Mouse (Mus musculus): ENCODE results near the gene Corin. TPM values are rescaled to one million over a fixed set of nuclear protein-coding genes. Genes with fewer than 3 reads are reported as not detected.

The Corin gene
- polyA plus RNA-seq, 1 experiment from 2014 or later: 3.6 TPM

DNA sequence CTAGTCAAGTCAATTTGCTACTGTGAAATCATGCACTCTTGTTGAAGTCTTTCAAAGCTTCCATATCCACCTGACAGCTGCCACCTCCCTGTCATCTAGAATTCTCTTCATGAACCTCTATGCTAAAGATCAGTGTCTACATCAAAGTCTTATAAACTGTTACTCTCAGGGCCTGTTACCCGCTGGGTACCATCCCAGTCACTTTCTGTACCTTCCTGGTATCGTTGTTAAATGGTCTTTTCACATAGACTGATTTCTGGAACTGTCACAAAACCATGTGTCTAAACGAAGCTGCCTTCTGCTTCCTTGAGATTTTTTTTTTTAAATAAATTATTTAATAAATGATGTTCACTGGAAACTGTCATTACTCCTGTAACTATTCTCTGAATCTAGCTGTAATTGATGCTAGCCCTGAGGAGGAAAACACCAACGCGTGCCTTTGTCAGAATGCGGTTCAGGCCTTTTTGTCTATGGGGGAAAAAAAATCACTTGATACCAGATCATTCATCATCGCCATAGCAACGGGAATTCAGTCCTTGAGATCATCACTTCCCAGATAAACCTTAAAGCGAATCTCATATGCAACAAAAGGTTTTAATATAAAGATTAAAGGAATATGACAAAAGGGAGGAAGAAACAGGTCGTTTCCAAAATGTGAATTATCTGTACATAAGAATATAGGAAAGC, 205.7 kb downstream of the Corin start:
- DNase-seq (ENCODE audit: low spot score): peak; percentile 41
- Histone ChIP-seq H3K4me3 (replicated peaks; ENCODE audit: low read length) (no peak overlapping the region), H3K9ac (no peak overlapping the region), H3K27me3 (ENCODE audit: control insufficient read depth, insufficient read depth, low read length) (no peaks in the 10 kb centered on the region), H3K4me1 (replicated peaks; ENCODE audit: control insufficient read depth, insufficient read depth, low read length) (no peaks in the 10 kb centered on the region), H3K9me3 (ENCODE audit: control insufficient read depth, low read length) (no peaks in the 10 kb centered on the region), H3K4me2 (replicated peaks) (no peak overlapping the region), H3K36me3 (replicated peaks; ENCODE audit: control insufficient read depth, insufficient read depth) (peaks cover 5% of the 10 kb centered on the region; the same call in 1 of the 2 replicates), H3K27ac (peak overlapping the region; percentile 51; the same call in 1 of the 2 replicates)
- 48% methylated on average over 10 of the region's 10 CpGs for WGBS
- no peak for ATAC-seq (ENCODE audit: low FRiP score)

DNA sequence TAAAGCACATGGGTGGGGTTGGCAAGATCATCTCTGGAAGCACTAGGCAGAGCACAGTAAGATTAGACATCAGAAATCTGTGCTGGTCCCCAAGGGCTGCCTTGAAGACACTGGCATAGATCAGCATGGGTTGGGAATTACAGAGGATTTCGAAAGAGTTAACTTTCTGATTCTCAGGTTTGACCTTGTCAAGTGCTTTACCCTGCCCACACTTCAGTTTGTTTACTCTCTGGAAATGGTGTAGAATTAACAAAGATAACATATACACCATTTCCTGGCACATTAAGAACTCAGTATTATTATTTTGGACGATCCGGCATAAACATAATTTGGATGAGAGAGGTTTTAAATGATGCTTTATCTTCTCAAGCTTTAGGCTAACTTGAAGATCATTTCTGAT, 219.2 kb downstream of the Corin start:
- Histone ChIP-seq H3K4me3 (replicated peaks; ENCODE audit: low read length) (no peak overlapping the region), H3K9me3 (ENCODE audit: control insufficient read depth, low read length) (no peaks in the 10 kb centered on the region), H3K27me3 (ENCODE audit: control insufficient read depth, insufficient read depth, low read length) (no peaks in the 10 kb centered on the region), H3K36me3 (replicated peaks; ENCODE audit: control insufficient read depth, insufficient read depth) (peaks cover 4% of the 10 kb centered on the region; the same call in 1 of the 2 replicates), H3K27ac (no peak overlapping the region), H3K4me2 (replicated peaks) (no peak overlapping the region), H3K9ac (no peak overlapping the region), H3K4me1 (replicated peaks; ENCODE audit: control insufficient read depth, insufficient read depth, low read length) (no peaks in the 10 kb centered on the region)
- 94% methylated on average over 3 of the region's 3 CpGs for WGBS
- DNase-seq (ENCODE audit: low spot score): no peak
- no peak for ATAC-seq (ENCODE audit: low FRiP score)

DNA sequence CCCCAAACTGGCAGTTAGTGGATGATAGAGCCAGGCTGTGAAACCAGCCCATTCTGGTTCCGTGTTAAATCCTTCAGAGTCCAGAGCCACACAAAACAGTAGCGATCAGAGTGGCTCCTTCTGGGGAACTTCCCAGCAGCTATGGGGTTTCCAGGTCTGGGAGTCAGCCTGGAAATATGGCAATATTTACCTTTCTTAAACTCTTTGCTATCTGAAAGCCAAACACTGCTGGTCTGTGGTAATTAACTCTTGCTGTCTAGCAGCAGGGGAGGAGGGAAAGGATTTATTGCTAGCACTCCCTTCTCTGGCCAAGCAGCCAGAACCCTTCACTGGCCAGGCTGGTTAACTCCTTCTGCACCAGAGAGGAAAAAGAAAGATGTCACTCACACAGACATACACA, 221.4 kb downstream of the Corin start:
- ATAC-seq (ENCODE audit: low FRiP score) (no peak), DNase-seq (ENCODE audit: low spot score) (no peak)
- H3K9me3 ChIP-seq (ENCODE audit: control insufficient read depth, low read length): no peaks in the 10 kb centered on the region
- H3K4me2 ChIP-seq (replicated peaks): no peak overlapping the region
- no peaks in the 10 kb centered on the region; the same call in 1 of the 2 replicates for H3K36me3 ChIP-seq (replicated peaks; ENCODE audit: control insufficient read depth, insufficient read depth)
- H3K9ac ChIP-seq: no peak overlapping the region
- WGBS: 63% methylated on average over 2 of the region's 2 CpGs
- H3K27me3 ChIP-seq (ENCODE audit: control insufficient read depth, insufficient read depth, low read length): no peaks in the 10 kb centered on the region
- no peak overlapping the region for H3K4me3 ChIP-seq (replicated peaks; ENCODE audit: low read length)
- H3K4me1 ChIP-seq (replicated peaks; ENCODE audit: control insufficient read depth, insufficient read depth, low read length): no peaks in the 10 kb centered on the region
- no peak overlapping the region for H3K27ac ChIP-seq

DNA sequence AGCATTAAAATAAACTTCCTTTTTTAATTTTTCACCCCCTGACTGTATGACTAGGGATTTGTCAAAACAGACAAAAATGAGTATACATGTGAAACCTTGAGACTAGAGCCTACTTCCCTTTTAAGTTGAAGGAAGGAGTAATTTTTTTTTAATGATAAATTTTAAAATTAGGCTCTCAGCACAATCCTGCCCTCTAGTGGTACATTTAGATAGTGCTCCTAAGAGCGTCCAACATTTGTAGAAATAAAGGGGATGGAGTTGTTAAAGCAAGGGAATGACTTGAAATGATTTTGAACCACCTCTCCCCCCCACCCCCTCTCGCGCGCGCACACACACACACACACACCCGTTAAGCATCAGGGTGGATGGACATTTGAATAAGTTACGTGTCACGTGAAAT, 234.6 kb downstream of the Corin start:
- Histone ChIP-seq H3K9ac (no peak overlapping the region), H3K27me3 (ENCODE audit: control insufficient read depth, insufficient read depth, low read length) (no peaks in the 10 kb centered on the region), H3K36me3 (replicated peaks; ENCODE audit: control insufficient read depth, insufficient read depth) (no peaks in the 10 kb centered on the region), H3K27ac (no peak overlapping the region), H3K4me1 (replicated peaks; ENCODE audit: control insufficient read depth, insufficient read depth, low read length) (no peaks in the 10 kb centered on the region), H3K4me2 (replicated peaks) (no peak overlapping the region), H3K4me3 (replicated peaks; ENCODE audit: low read length) (no peak overlapping the region), H3K9me3 (ENCODE audit: control insufficient read depth, low read length) (no peaks in the 10 kb centered on the region)
- DNase-seq (ENCODE audit: low spot score): peak; percentile 82
- WGBS: 59% methylated on average over 8 of the region's 8 CpGs
- 0 out of 2 replicates have a peak, but pooled peaks have one; percentile 11 for ATAC-seq (ENCODE audit: low FRiP score)

DNA sequence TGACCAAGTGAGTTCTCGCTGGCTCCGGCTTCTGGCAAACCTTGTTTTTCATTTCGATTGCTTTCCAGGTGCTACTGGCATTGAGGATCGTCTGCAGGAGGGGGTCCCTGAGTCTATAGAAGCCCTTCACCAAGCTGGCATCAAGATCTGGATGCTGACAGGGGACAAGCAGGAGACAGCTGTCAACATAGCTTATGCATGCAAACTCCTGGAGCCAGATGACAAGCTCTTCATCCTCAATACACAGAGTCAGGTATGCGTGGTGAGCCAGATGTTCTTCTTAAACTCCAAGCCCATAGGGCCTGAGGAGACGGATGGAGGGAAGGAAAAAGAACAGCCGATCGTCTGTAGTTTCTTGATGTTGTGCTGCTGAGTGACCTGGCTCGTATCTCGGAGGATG, 235.1 kb downstream of the Corin start:
- WGBS: 79% methylated on average over 10 of the region's 10 CpGs
- ATAC-seq (ENCODE audit: low FRiP score) (no peak), DNase-seq (ENCODE audit: low spot score) (no peak)
- no peak overlapping the region for H3K9ac ChIP-seq
- H3K27me3 ChIP-seq (ENCODE audit: control insufficient read depth, insufficient read depth, low read length): no peaks in the 10 kb centered on the region
- H3K27ac ChIP-seq: no peak overlapping the region
- H3K4me1 ChIP-seq (replicated peaks; ENCODE audit: control insufficient read depth, insufficient read depth, low read length): no peaks in the 10 kb centered on the region
- H3K9me3 ChIP-seq (ENCODE audit: control insufficient read depth, low read length): no peaks in the 10 kb centered on the region
- H3K4me3 ChIP-seq (replicated peaks; ENCODE audit: low read length): no peak overlapping the region
- H3K36me3 ChIP-seq (replicated peaks; ENCODE audit: control insufficient read depth, insufficient read depth): no peaks in the 10 kb centered on the region
- H3K4me2 ChIP-seq (replicated peaks): no peak overlapping the region

DNA sequence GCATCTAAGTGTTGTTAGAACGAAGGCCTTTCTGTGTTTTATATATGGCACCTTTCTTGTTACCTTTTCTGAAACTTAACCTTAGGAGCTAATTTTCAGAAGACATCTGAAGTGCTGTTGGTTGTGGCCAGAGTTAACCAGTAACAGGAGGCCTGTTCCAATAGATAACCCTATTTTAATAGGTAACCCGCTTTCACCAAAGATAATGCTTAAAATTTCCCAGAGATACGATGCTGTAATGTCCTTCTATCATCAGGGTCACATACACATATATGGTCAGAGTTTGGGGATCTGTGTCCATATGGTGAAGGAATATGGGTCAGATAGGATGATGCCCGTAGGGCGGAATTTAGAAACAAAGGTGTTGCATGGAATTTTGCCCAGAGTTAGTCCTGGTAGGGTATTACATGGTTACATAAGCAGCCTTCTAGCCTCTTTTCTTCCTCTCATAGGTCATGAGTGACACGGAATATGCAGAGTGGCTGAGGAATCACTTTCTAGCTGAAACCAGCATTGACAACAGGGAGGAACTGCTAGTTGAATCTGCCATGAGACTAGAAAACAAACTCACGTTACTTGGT, 237.2 kb downstream of the Corin start:
- no peak for ATAC-seq (ENCODE audit: low FRiP score)
- Histone ChIP-seq H3K4me3 (replicated peaks; ENCODE audit: low read length) (no peak overlapping the region), H3K36me3 (replicated peaks; ENCODE audit: control insufficient read depth, insufficient read depth) (no peaks in the 10 kb centered on the region), H3K27ac (no peak overlapping the region), H3K4me1 (replicated peaks; ENCODE audit: control insufficient read depth, insufficient read depth, low read length) (no peaks in the 10 kb centered on the region), H3K4me2 (replicated peaks) (no peak overlapping the region), H3K9ac (no peak overlapping the region), H3K27me3 (ENCODE audit: control insufficient read depth, insufficient read depth, low read length) (no peaks in the 10 kb centered on the region), H3K9me3 (ENCODE audit: control insufficient read depth, low read length) (no peaks in the 10 kb centered on the region)
- WGBS: 95% methylated on average over 7 of the region's 7 CpGs
- no peak for DNase-seq (ENCODE audit: low spot score)

DNA sequence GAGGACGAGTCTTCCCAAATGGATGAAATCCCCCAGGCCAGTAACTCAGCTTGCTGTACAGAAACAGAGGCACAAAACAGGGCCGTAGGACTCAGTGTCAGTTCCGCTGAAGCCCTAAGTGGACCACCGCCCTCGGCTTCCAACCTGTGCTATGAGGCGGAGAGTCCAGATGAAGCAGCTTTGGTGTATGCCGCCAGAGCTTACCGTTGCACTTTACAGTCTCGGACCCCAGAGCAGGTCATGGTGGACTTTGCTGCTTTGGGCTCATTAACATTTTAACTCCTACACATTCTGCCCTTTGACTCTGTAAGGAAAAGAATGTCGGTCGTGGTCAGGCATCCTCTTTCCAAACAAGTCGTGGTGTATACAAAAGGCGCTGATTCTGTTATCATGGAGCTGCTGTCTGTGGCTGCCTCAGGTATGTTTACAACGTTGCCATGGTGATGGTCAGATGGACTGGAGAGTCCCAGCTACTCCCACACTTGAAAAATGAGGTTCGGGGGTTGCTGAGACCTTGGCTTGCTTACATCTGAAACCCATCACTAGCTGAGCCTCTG, 240.0 kb downstream of the Corin start:
- Histone ChIP-seq H3K9me3 (ENCODE audit: control insufficient read depth, low read length) (no peaks in the 10 kb centered on the region), H3K4me3 (replicated peaks; ENCODE audit: low read length) (no peak overlapping the region), H3K9ac (no peak overlapping the region), H3K27ac (no peak overlapping the region), H3K4me1 (replicated peaks; ENCODE audit: control insufficient read depth, insufficient read depth, low read length) (no peaks in the 10 kb centered on the region), H3K36me3 (replicated peaks; ENCODE audit: control insufficient read depth, insufficient read depth) (no peaks in the 10 kb centered on the region), H3K27me3 (ENCODE audit: control insufficient read depth, insufficient read depth, low read length) (no peaks in the 10 kb centered on the region), H3K4me2 (replicated peaks) (no peak overlapping the region)
- ATAC-seq (ENCODE audit: low FRiP score) (no peak), DNase-seq (ENCODE audit: low spot score) (no peak)
- WGBS: 69% methylated on average over 15 of the region's 15 CpGs

DNA sequence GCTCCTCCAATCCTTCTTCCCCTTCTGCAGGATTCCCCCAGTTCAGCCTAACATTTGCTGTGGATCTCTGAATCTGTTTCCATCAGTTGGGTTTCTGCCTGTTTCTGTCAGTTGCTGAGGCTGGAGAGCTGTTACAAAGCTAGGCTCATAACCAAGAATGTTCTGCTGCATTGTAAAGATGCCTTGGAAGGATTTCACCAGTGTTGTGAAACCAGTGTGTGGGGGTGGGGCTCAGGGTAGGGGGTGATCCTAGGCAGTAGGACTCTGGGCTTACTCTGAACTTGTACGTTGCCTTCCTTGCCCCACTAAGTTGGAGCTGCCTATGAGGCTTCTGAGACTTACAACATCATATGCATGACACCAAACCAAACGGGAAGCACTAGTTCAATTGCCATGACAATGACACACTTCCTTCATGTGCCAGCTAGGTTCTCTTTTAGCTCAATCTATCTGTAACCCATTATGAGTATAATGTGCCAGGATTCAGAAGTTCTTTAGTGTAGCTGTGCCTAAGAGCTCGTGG, 242.4 kb downstream of the Corin start:
- no peaks in the 10 kb centered on the region for H3K36me3 ChIP-seq (replicated peaks; ENCODE audit: control insufficient read depth, insufficient read depth)
- no peak overlapping the region for H3K4me2 ChIP-seq (replicated peaks)
- no peak overlapping the region for H3K9ac ChIP-seq
- no peaks in the 10 kb centered on the region for H3K4me1 ChIP-seq (replicated peaks; ENCODE audit: control insufficient read depth, insufficient read depth, low read length)
- 83% methylated on average over 3 of the region's 3 CpGs for WGBS
- ATAC-seq (ENCODE audit: low FRiP score): no peak
- no peak for DNase-seq (ENCODE audit: low spot score)
- H3K4me3 ChIP-seq (replicated peaks; ENCODE audit: low read length): no peak overlapping the region
- H3K27ac ChIP-seq: no peak overlapping the region
- no peaks in the 10 kb centered on the region for H3K27me3 ChIP-seq (ENCODE audit: control insufficient read depth, insufficient read depth, low read length)
- no peaks in the 10 kb centered on the region for H3K9me3 ChIP-seq (ENCODE audit: control insufficient read depth, low read length)

DNA sequence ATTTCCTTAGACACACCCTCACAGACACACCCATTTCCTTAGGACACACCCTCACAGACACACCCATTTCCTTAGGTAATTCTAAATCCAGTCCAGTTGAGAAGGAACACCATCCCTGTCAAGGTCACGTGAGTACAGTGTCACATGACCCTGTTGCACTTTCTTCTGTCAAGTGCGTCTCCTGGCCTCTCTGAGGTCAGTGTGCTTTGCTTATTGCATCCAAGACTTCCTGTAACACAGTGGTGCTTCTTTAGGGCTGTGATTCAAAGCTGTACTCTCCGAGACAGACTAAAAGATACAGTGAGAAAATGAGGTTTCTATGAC, 245.0 kb downstream of the Corin start:
- Histone ChIP-seq H3K9me3 (ENCODE audit: control insufficient read depth, low read length) (no peaks in the 10 kb centered on the region), H3K27ac (no peak overlapping the region), H3K4me1 (replicated peaks; ENCODE audit: control insufficient read depth, insufficient read depth, low read length) (no peaks in the 10 kb centered on the region), H3K9ac (no peak overlapping the region), H3K36me3 (replicated peaks; ENCODE audit: control insufficient read depth, insufficient read depth) (no peaks in the 10 kb centered on the region), H3K4me2 (replicated peaks) (no peak overlapping the region), H3K27me3 (ENCODE audit: control insufficient read depth, insufficient read depth, low read length) (no peaks in the 10 kb centered on the region), H3K4me3 (replicated peaks; ENCODE audit: low read length) (no peak overlapping the region)
- WGBS: 81% methylated on average over 3 of the region's 3 CpGs
- ATAC-seq (ENCODE audit: low FRiP score) (no peak), DNase-seq (ENCODE audit: low spot score) (no peak)

All from hindbrain, embryonic 14.5 days (tissue).